Mouse (Mus musculus): ENCODE results near the gene Ahsa1. TPM values are rescaled to one million over a fixed set of nuclear protein-coding genes. Genes with fewer than 3 reads are reported as not detected.

Ahsa1 gene
- polyA plus RNA-seq, 1 experiment from 2014 or later = 230 TPM

DNA sequence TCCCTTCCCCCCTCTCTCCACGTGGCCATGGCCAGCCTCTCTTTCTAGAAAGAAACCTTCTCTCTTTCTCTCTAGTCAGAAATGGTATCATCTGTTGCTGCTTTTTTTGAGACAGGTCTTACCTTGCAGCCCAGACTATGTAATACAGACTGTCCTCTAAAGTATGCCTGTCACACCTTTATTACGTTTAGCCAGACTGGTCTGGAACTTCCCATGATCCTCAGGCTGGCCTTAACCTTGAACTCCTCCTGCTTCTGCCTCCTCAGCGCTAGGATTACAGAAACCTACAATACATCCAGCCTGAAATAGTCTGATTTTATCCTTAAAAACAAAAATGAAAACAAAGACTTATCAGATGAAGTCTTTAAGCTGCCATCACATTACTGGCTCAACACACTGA lies 53.0 kb downstream of the Ahsa1 start:
- H3K27me3 ChIP-seq (replicated peaks) = no peaks in the 10 kb centered on the region
- 78% methylated on average over 3 of the region's 3 CpGs for WGBS

More for the DNA sequence above, 53.0 kb downstream of the Ahsa1 start:
- no peak overlapping the region for H3K4me3 ChIP-seq (replicated peaks)
- H3K9me3 ChIP-seq = no peaks in the 10 kb centered on the region
- no peaks in the 10 kb centered on the region for H3K36me3 ChIP-seq
- H3K4me1 ChIP-seq (replicated peaks) = no peaks in the 10 kb centered on the region
- no peak overlapping the region for H3K9ac ChIP-seq
- H3K4me2 ChIP-seq (replicated peaks) = no peak overlapping the region
- ATAC-seq = no peak
- no peak overlapping the region for H3K27ac ChIP-seq

Other genes with a start within 250 kb of the Ahsa1 start
- gene Tmem63c, start 245.1 kb upstream of the Ahsa1 start, polyA plus RNA-seq (2015; fragmentation: Nextera tagmentation; extraction: Ambion mirVana) = 0.44 and 0.63 TPM in 2 replicates
- 1.1 and 1.2 TPM in 2 replicates for gene Ngb, start 163.9 kb upstream of the Ahsa1 start, polyA plus RNA-seq (2015; fragmentation: Nextera tagmentation; extraction: Ambion mirVana)
- 44.8 and 48.5 TPM in 2 replicates for gene Gstz1, start 119.3 kb upstream of the Ahsa1 start, polyA plus RNA-seq (2015; fragmentation: Nextera tagmentation; extraction: Ambion mirVana)
- gene Pomt2, start 118.5 kb upstream of the Ahsa1 start, polyA plus RNA-seq (2015; fragmentation: Nextera tagmentation; extraction: Ambion mirVana) = 12.9 and 13.1 TPM in 2 replicates
- 1.1 and 1.7 TPM in 2 replicates for gene Samd15, start 66.8 kb upstream of the Ahsa1 start, polyA plus RNA-seq (2015; fragmentation: Nextera tagmentation; extraction: Ambion mirVana)
- 1.7 TPM in 2 replicates for gene Tmed8, start 66.0 kb upstream of the Ahsa1 start, polyA plus RNA-seq (2015; fragmentation: Nextera tagmentation; extraction: Ambion mirVana)
- 0.25 and 0.36 TPM in 2 replicates for gene Noxred1, start 27.7 kb upstream of the Ahsa1 start, polyA plus RNA-seq (2015; fragmentation: Nextera tagmentation; extraction: Ambion mirVana)
- gene Vipas39, start 223 bp upstream of the Ahsa1 start, polyA plus RNA-seq (2015; fragmentation: Nextera tagmentation; extraction: Ambion mirVana) = 36.6 and 40.1 TPM in 2 replicates
- gene Ism2, start 33.2 kb downstream of the Ahsa1 start, polyA plus RNA-seq (2015; fragmentation: Nextera tagmentation; extraction: Ambion mirVana) = 0.49 and 0.55 TPM in 2 replicates
- gene Sptlc2, start 121.9 kb downstream of the Ahsa1 start, polyA plus RNA-seq (2015; fragmentation: Nextera tagmentation; extraction: Ambion mirVana) = 115 and 119 TPM in 2 replicates
- gene Slirp, start 177.4 kb downstream of the Ahsa1 start, polyA plus RNA-seq (2015; fragmentation: Nextera tagmentation; extraction: Ambion mirVana) = 290 and 308 TPM in 2 replicates
- 48.3 and 50.6 TPM in 2 replicates for gene Alkbh1, start 177.5 kb downstream of the Ahsa1 start, polyA plus RNA-seq (2015; fragmentation: Nextera tagmentation; extraction: Ambion mirVana)
- gene Snw1, start 205.8 kb downstream of the Ahsa1 start, polyA plus RNA-seq (2015; fragmentation: Nextera tagmentation; extraction: Ambion mirVana) = 108 and 119 TPM in 2 replicates
- gene Gm5788, start 228.2 kb downstream of the Ahsa1 start, polyA plus RNA-seq (2015; fragmentation: Nextera tagmentation; extraction: Ambion mirVana) = not detected in 2 replicates
- not detected in 2 replicates for gene Gm8300, start 247.8 kb downstream of the Ahsa1 start, polyA plus RNA-seq (2015; fragmentation: Nextera tagmentation; extraction: Ambion mirVana)

Data from intestine, embryonic 15.5 days (tissue).